Mouse (Mus musculus) neural tube, embryonic 14.5 days (tissue): ENCODE measurements at regions not wholly inside any gene's neighbourhood (a gene's known extent, or its start where the extent isn't known, plus 50 kb on each side); places are given as distances from the start of the nearest gene placed in this dataset.

ENCODE experiments used
- ATAC-seq: fragments of 200-750 bp; cut with Nextera tagmentation; 2 replicates; pipeline ENCODE4 v1.8.0; 2017; ENCODE audit warnings: low read depth, mild to moderate bottlenecking, moderate TSS enrichment, moderate library complexity
- H3K27ac ChIP-seq: fragments of 300-500 bp; sonication (generic); 2 replicates; pipeline ENCODE4 v1.5.1; 2014; ENCODE audit warnings: low read depth, mild to moderate bottlenecking, control low read depth, low read length, moderate library complexity, mixed read lengths
- H3K27me3 ChIP-seq: fragments of 300-500 bp; sonication (generic); 2 replicates; pipeline ENCODE4 v1.6.1; 2014; ENCODE audit warnings: low read length; ENCODE audit not compliant: control insufficient read depth, insufficient read depth
- H3K36me3 ChIP-seq: fragments of 300-500 bp; sonication (generic); 2 replicates; pipeline ENCODE4 v1.6.1; 2014; ENCODE audit warnings: low read length, mixed read lengths; ENCODE audit not compliant: control insufficient read depth, insufficient read depth
- H3K4me1 ChIP-seq: fragments of 300-500 bp; sonication (generic); 2 replicates; pipeline ENCODE4 v1.6.1; 2014; ENCODE audit warnings: low read length; ENCODE audit not compliant: control insufficient read depth, insufficient read depth
- H3K4me2 ChIP-seq: fragments of 300-500 bp; sonication (generic); 2 replicates; pipeline ENCODE4 v1.6.1; 2014; ENCODE audit warnings: mild to moderate bottlenecking, low read depth, low read length, control low read depth
- H3K4me3 ChIP-seq: fragments of 300-500 bp; sonication (generic); 2 replicates; pipeline ENCODE4 v1.5.1; 2014; ENCODE audit warnings: low read depth, low read length, control low read depth, mixed read lengths
- H3K9ac ChIP-seq: fragments of 300-500 bp; sonication (generic); replicated peaks from 2 replicates; pipeline ENCODE4 v1.6.1; 2014; ENCODE audit warnings: low read depth, mild to moderate bottlenecking, control low read depth, low read length, mixed read lengths
- H3K9me3 ChIP-seq: fragments of 300-500 bp; sonication (generic); 2 replicates; pipeline ENCODE4 v1.6.1; 2016; ENCODE audit warnings: low read length; ENCODE audit not compliant: control insufficient read depth
- WGBS: fragments of 180-500 bp; shearing (Covaris S2); extraction: QIAGEN DNeasy Blood & Tissue Kit; methylation state at CpG from one replicate; pipeline ENCODE4 v1.1.7; 2014; 5-methylcytosine and 5-hydroxymethylcytosine counted together

- Histone ChIP-seq H3K4me3 (no peak overlapping the region), H3K9ac (no peak overlapping the region), H3K27ac (no peak overlapping the region), H3K4me1 (no peaks in the 10 kb centered on the region), H3K4me2 (no peak overlapping the region), H3K36me3 (no peaks in the 10 kb centered on the region), H3K9me3 (no peaks in the 10 kb centered on the region), H3K27me3 (no peaks in the 10 kb centered on the region)
- WGBS = 90% methylated on average over 8 of the region's 8 CpGs
- no peak for ATAC-seq
These were observed 133.1 kb downstream of the Tgfb2 start for GRCm38 (mm10) chr1:186572651-186573050.

GRCm38 (mm10) chr1:186572092-186572491 lies 133.7 kb downstream of the Tgfb2 start:
- H3K4me2 ChIP-seq = no peak overlapping the region
- H3K9me3 ChIP-seq = no peaks in the 10 kb centered on the region
- no peaks in the 10 kb centered on the region for H3K4me1 ChIP-seq
- H3K4me3 ChIP-seq = no peak overlapping the region
- WGBS = 64% methylated on average over 4 of the region's 4 CpGs
- H3K9ac ChIP-seq = no peak overlapping the region
- no peaks in the 10 kb centered on the region for H3K27me3 ChIP-seq
- no peak for ATAC-seq
- no peaks in the 10 kb centered on the region for H3K36me3 ChIP-seq
- no peak overlapping the region for H3K27ac ChIP-seq

GRCm38 (mm10) chr1:186568496-186568895 lies 137.3 kb downstream of the Tgfb2 start:
- ATAC-seq = no peak
- 92% methylated on average over 4 of the region's 4 CpGs for WGBS
- no peaks in the 10 kb centered on the region for H3K4me1 ChIP-seq
- no peak overlapping the region for H3K4me2 ChIP-seq
- H3K4me3 ChIP-seq = no peak overlapping the region
- H3K9me3 ChIP-seq = no peaks in the 10 kb centered on the region
- no peak overlapping the region for H3K27ac ChIP-seq
- no peak overlapping the region for H3K9ac ChIP-seq
- no peaks in the 10 kb centered on the region for H3K36me3 ChIP-seq
- no peaks in the 10 kb centered on the region for H3K27me3 ChIP-seq

- Histone ChIP-seq H3K9ac (no peak overlapping the region), H3K27me3 (no peaks in the 10 kb centered on the region), H3K27ac (no peak overlapping the region), H3K36me3 (no peaks in the 10 kb centered on the region), H3K4me2 (no peak overlapping the region), H3K9me3 (no peaks in the 10 kb centered on the region), H3K4me3 (no peak overlapping the region), H3K4me1 (no peaks in the 10 kb centered on the region)
- no peak for ATAC-seq
- whole genome bisulfite sequencing = 72% methylated on average over 6 of the region's 6 CpGs
These were observed 137.7 kb downstream of the Tgfb2 start for GRCm38 (mm10) chr1:186568076-186568475.

- no peak for ATAC-seq
- 30% methylated on average over 15 of the region's 15 CpGs for WGBS
These were observed 138.5 kb downstream of the Tgfb2 start for GRCm38 (mm10) chr1:186567136-186567826.

GRCm38 (mm10) chr1:186562027-186562426 lies 143.8 kb downstream of the Tgfb2 start:
- H3K4me2 ChIP-seq = no peak overlapping the region
- no peaks in the 10 kb centered on the region for H3K36me3 ChIP-seq
- H3K9ac ChIP-seq = no peak overlapping the region
- 81% methylated on average over 3 of the region's 3 CpGs for WGBS
- H3K27ac ChIP-seq = no peak overlapping the region
- H3K4me3 ChIP-seq = no peak overlapping the region
- H3K27me3 ChIP-seq = no peaks in the 10 kb centered on the region
- H3K9me3 ChIP-seq = no peaks in the 10 kb centered on the region
- ATAC-seq = no peak
- no peaks in the 10 kb centered on the region for H3K4me1 ChIP-seq

More at GRCm38 (mm10) chr1:186567136-186567826, 138.5 kb downstream of the Tgfb2 start:
- Histone ChIP-seq H3K4me3 (no peak overlapping the region), H3K4me2 (no peak overlapping the region; the same call in 1 of the 2 replicates), H3K36me3 (no peaks in the 10 kb centered on the region), H3K9ac (no peak overlapping the region; the same call in 1 of the 2 replicates), H3K27ac (no peak overlapping the region), H3K4me1 (no peaks in the 10 kb centered on the region), H3K27me3 (no peaks in the 10 kb centered on the region), H3K9me3 (no peaks in the 10 kb centered on the region)

- H3K36me3 ChIP-seq = no peaks in the 10 kb centered on the region
- no peak for ATAC-seq
These were observed 150.3 kb downstream of the Tgfb2 start for GRCm38 (mm10) chr1:186555441-186555975.

GRCm38 (mm10) chr1:186554520-186555010 lies 151.2 kb downstream of the Tgfb2 start:
- Histone ChIP-seq H3K4me3 (no peak overlapping the region), H3K36me3 (no peaks in the 10 kb centered on the region), H3K4me2 (no peak overlapping the region), H3K9ac (no peak overlapping the region), H3K9me3 (no peaks in the 10 kb centered on the region), H3K27me3 (no peaks in the 10 kb centered on the region), H3K4me1 (no peaks in the 10 kb centered on the region), H3K27ac (no peak overlapping the region)
- WGBS = 64% methylated on average over 7 of the region's 7 CpGs
- ATAC-seq = no peak

More at GRCm38 (mm10) chr1:186555441-186555975, 150.3 kb downstream of the Tgfb2 start:
- H3K9ac ChIP-seq = no peak overlapping the region
- WGBS = 80% methylated on average over 6 of the region's 6 CpGs
- H3K4me1 ChIP-seq = no peaks in the 10 kb centered on the region
- H3K9me3 ChIP-seq = no peaks in the 10 kb centered on the region
- H3K27me3 ChIP-seq = no peaks in the 10 kb centered on the region
- H3K27ac ChIP-seq = no peak overlapping the region
- no peak overlapping the region for H3K4me3 ChIP-seq
- no peak overlapping the region for H3K4me2 ChIP-seq

- no peak overlapping the region for H3K4me3 ChIP-seq
- no peaks in the 10 kb centered on the region for H3K4me1 ChIP-seq
- no peaks in the 10 kb centered on the region for H3K27me3 ChIP-seq
- no peak overlapping the region for H3K4me2 ChIP-seq
- H3K9ac ChIP-seq = no peak overlapping the region
- no peak for ATAC-seq
- H3K36me3 ChIP-seq = no peaks in the 10 kb centered on the region
- WGBS = 93% methylated on average over 7 of the region's 7 CpGs
- no peak overlapping the region for H3K27ac ChIP-seq
- no peaks in the 10 kb centered on the region for H3K9me3 ChIP-seq
These were observed 153.1 kb downstream of the Tgfb2 start for GRCm38 (mm10) chr1:186552689-186553088.
